Mouse (Mus musculus) cortical plate, adult 2 months (tissue): ENCODE data around the gene Tmem205. TPM values are rescaled to one million over a fixed set of nuclear protein-coding genes. Genes with fewer than 3 reads are reported as not detected.

Experiments
- H3K27ac ChIP-seq: fragments of 200-500 bp; 2 replicates; pipeline ENCODE4 v1.5.1; 2012; ENCODE audit warnings: low read length, control low read depth, inconsistent platforms; ENCODE audit not compliant: insufficient read depth
- H3K4me1 ChIP-seq: fragments of 200-500 bp; 2 replicates; pipeline ENCODE4 v1.6.1; 2011; ENCODE audit warnings: low read length; ENCODE audit not compliant: control insufficient read depth, insufficient read depth
- H3K4me3 ChIP-seq: fragments of 200-500 bp; 2 replicates; pipeline ENCODE4 v1.5.1; 2011; ENCODE audit warnings: mild to moderate bottlenecking, low read length, control low read depth; ENCODE audit not compliant: insufficient read depth
- CTCF ChIP-seq: fragments of 200-500 bp; IDR thresholded peaks from 2 replicates; pipeline ENCODE4 v1.5.1; 2011; ENCODE audit warnings: mild to moderate bottlenecking, control low read depth, low read length; ENCODE audit not compliant: insufficient read depth; ENCODE audit errors: extremely low read depth
- POLR2A ChIP-seq: fragments of 200-500 bp; IDR thresholded peaks from 2 replicates; pipeline ENCODE4 v1.6.1; 2011; ENCODE audit warnings: mild to moderate bottlenecking, low read length, control low read depth; ENCODE audit not compliant: insufficient read depth; ENCODE audit errors: extremely low read depth
- polyA plus RNA-seq: library from polyadenylated mRNA; depleted of rRNA; stranded (reverse); fragments of >200 nt; gene quantifications from 2 replicates; pipeline ENCODE4 v1.2.3, GENCODE M21; 2012

The Tmem205 gene
- polyA plus RNA-seq, 1 experiment: 57.7 TPM

DNA sequence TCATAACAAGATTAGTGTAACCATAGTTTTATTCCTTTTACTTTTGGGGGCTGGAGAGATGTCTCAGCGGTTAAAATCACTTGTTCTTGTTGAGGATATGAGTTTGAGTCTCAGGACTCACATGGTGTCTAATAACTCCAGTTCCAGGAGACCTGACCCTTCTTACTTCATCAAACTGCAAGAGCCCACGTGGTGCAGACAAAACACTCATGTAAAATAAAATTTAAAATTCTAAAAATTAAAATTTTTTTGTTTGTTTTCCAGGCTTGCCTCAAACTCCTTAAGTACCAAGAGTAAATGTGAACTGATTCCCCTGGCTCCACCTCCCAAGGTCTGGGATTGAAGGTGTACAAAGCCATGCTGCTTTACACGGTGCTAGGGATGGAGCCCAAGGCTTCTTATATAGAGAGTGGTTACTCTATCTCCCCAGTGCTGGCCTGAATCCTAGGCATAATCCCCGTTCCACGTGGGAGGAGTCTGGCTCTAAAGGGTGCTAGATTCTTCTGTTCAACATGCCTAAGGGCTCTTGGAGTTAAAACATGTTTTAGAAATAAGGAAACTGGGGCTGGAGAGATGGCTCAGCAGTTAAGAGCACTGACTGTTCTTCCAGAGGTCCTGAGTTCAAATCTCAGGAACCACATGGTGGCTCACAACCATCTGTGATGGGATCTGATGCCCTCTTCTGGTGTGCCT, 8.5 kb downstream of the Tmem205 start:
- no peak for TF ChIP-seq CTCF
- no peak for TF ChIP-seq POLR2A
- Histone ChIP-seq H3K27ac (peak overlapping the region; percentile 32; the same call in 1 of the 2 replicates), H3K4me1 (no peaks in the 10 kb centered on the region; the same call in 1 of the 2 replicates), H3K4me3 (peak overlapping the region; percentile 74; the same call in 1 of the 2 replicates)

DNA sequence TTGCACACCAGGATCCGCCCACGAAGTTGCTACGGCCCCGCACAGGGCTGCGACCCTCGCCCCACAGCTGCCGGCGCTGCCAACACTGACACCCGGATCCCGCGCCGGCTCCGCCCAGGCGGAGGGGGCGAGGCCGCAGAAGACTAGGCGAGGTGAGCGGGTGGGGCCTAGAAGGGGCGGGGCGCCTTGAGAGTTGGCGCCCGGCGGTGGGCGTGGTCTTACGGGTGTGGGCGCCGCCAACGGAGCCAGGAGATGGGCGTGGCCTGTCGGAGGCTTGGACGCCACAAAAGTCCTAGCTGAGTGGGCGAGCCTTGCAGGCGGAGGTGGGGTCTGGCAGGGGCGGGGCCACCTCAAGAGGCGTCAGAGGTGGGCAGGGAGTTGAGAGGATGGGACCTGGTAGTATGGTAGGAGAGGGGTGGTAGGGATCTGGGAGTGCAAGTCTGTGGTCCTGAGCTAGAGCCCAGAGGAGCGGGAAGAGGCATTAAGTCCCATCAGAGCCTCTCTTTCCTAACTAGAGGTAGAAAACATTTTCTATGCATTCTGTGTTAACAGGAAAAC, 9.2 kb downstream of the Tmem205 start, which contains the start of gene Rab3d:
Gene Rab3d, minus strand, starts transcription at position 158 of the 558 bp plus-strand sequence.
- no peaks in the 10 kb centered on the region; the same call in 1 of the 2 replicates for H3K4me1 ChIP-seq
- H3K27ac ChIP-seq: peak within 1 kb of the TSS; percentile 97
- no peak for TF ChIP-seq POLR2A
- TF ChIP-seq CTCF: no peak
- peak within 1 kb of the TSS; percentile 74 for H3K4me3 ChIP-seq

DNA sequence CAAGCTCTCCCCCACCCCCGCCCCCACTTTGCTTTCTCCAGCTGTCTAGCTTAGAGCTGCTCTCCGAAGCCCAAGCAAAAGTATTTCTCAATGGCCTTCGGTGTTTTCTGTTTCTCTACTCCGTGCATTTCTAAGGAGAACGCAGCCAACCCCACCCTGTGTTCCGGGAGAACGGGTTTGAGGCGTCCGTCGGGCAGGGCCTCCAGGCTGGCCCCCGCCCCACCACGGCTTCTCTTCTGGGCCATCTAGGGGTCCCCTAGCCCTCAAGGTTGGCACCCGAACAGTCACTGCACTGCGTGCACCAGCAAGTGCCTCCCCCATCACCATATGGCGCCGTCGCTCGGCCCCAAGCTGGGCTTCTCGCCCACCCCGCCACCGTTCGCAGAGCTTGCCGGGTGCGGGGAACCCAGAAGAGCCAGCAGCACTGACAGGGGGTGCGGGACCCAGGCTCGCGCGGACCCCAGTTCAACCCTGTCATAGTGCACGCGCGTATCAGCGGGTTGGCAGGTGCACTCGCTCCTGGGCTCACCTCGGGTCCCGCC, 9.8 kb downstream of the Tmem205 start:
- TF ChIP-seq CTCF (no peak), POLR2A (no peak)
- peak overlapping the region; percentile 97 for H3K27ac ChIP-seq
- no peaks in the 10 kb centered on the region; the same call in 1 of the 2 replicates for H3K4me1 ChIP-seq
- H3K4me3 ChIP-seq: peak overlapping the region; percentile 74

DNA sequence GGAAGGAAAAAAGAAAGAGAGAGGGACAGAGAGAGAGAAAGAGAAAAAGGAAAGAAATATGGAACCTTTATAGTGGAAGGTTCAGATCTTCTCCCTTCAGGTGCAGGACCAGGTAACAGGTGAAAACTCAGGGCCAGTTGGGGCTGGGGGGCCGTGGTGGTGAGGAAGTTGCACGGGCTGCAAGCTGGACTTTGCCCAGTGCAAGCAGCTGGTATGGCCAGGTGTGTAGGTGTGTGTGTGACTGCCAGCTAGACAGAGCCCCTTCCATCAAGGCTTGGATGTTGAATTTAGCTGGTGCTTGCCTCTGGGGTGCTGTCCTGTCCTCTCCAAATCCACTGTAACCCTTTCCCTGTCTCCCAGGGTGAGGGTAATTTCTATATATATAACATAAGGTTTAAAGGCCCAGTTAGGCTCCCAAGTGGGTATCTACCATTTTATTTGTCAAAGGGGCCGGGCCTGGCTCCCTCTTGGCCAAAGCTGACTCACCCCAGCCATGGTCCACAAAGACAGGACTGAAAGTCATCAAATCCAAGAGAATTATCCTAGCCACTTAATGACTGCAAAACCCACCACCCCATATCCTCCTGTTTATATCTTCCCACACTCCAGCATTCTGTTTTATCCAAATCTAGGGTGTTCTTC, 10.4 kb downstream of the Tmem205 start:
- no peak for TF ChIP-seq CTCF
- H3K27ac ChIP-seq: 0 out of 2 replicates have a peak overlapping the region, but pooled peaks have one; percentile 58
- peak overlapping the region; percentile 74 for H3K4me3 ChIP-seq
- no peaks in the 10 kb centered on the region; the same call in 1 of the 2 replicates for H3K4me1 ChIP-seq

DNA sequence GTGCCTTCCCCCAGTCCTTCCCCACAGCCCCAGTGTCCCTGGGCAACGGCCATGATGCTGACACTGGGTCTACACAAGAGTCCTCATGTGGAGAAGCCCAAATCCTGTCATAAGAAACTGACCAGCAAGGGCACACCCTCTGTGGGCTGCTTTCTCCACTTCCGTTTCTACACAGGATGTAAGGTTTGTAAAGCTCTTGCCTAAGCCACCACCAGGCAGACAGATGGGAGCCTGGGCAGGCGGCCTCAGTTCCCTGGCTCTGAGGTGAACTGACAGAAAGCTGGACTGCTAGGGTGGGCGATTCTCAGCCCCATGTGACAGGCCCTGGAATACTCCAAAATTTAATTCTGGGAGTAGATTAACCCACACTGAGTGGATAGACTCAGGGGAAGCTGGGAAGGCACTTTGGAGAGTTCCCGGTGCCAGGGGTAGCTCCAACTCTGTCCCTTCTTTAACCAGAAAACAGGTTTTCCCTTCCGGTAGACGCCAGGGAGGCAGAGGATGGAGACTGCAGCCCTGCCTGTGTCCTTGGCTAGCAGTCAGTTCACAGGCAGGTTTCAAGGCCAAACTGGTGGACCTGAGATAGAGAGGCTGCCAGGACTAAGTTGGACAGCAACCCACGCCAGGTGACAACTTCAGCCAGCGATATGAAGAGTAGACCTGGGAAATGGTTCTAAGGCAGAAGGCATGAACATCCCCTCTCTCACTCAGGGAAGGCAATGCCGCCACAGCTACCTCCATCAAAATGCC, 17.7 kb downstream of the Tmem205 start:
- H3K4me3 ChIP-seq: no peak overlapping the region
- no peak for TF ChIP-seq CTCF
- TF ChIP-seq POLR2A: no peak
- H3K27ac ChIP-seq: no peak overlapping the region
- H3K4me1 ChIP-seq: no peaks in the 10 kb centered on the region

DNA sequence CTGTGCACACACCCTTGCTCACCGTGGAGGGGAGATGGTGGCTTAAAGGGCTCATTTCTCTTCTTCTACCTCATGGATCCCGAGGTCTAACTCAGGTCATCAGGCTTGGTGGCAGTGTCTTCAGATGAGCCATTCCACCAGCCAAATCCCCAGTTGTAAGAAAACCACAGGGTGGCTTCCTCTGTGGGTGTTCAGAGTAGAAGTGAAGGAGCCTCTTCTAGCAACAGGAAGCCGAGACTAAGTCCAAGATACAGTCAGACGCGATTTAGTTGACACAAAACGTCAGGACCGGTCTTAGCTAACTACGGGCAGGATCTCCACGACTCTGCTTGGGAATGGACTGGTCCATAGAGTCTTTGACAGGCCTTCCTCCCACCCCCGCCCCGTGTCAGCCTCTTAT, 19.1 kb downstream of the Tmem205 start:
- Histone ChIP-seq H3K4me1 (no peaks in the 10 kb centered on the region), H3K4me3 (no peak overlapping the region), H3K27ac (no peak overlapping the region)
- TF ChIP-seq POLR2A (no peak), CTCF (no peak)

DNA sequence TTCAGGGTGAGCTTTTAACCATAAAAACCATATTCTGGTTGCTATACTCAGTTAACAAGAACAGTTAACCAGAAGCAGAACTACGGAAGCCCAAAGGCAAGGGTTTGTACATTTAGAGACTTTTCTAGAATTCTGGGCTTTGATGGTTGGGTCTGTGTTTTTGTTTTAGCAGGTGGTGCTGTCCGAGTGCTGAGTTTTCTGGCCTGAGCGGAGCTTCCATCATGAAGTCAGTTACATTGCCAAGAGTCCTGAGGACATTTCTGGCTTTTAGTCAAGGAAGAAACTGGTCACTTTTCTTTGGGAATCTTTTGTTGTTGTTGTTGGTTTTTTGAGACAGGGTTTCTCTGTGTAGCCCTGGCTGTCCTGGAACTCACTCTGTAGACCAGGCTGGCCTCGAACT, 23.3 kb downstream of the Tmem205 start:
- no peak for TF ChIP-seq CTCF
- Histone ChIP-seq H3K27ac (no peak overlapping the region), H3K4me1 (no peaks in the 10 kb centered on the region), H3K4me3 (no peak overlapping the region)

DNA sequence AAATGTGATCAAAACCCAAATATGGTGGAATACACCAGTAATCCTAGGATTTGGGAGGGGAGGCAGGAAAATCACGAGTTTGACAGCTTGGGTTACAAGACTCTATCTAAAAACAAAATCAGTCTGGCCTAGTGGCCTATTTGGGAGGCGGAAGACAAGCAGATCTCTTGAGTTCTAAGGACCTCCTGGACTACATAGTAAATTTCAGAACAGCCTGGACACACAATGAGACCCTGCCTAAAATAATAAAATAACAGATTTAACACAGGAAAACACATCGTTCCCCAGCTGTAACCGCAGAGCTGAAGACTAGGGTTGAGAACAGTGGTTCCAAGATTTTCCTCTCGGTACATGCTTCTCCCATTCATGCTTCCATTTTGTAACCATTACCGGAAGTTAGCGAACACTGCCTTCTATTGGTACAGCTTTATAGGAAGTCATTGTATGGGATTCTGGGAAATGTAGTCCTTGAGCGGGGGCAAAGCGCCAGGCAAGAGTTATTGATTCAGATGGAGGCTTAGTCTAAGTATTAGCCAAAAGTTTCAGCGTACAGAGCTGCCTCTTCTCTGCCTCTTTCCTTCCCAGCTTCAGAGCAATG, 26.0 kb downstream of the Tmem205 start:
- TF ChIP-seq CTCF (no peak), POLR2A (peak; percentile 52; the same call in 1 of the 2 replicates)
- Histone ChIP-seq H3K4me3 (peak overlapping the region; percentile 43), H3K4me1 (no peaks in the 10 kb centered on the region), H3K27ac (no peak overlapping the region)

DNA sequence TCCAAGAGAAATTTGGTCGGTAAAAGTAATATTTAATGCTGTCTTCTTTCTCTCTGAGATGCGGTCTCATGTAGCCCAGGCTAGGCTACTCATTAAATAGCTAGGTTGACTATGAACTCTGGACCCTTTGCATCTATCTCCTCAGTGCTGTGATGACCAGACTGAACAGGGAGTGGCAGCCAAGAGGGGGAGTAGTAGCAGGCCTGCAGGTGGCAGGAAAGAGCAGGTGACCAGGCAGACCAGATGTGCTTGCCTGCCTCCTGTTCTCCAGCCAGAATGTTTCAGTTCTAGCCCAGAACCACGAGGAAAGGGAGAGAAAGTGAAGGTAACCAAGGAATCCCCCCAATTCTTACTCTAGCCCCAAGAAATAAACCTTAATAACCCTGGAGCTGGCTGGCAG, 38.1 kb downstream of the Tmem205 start:
- no peak overlapping the region for H3K27ac ChIP-seq
- H3K4me1 ChIP-seq: no peaks in the 10 kb centered on the region
- no peak overlapping the region for H3K4me3 ChIP-seq
- TF ChIP-seq CTCF (no peak), POLR2A (no peak)
